Mouse (Mus musculus): ENCODE results near the gene Tnk1.
"Not testable (repeated sequence)": the region's sequence is repeated elsewhere in the genome, so short reads cannot be mapped to it uniquely, and the experiment has no call there.

Gene Tnk1

DNA sequence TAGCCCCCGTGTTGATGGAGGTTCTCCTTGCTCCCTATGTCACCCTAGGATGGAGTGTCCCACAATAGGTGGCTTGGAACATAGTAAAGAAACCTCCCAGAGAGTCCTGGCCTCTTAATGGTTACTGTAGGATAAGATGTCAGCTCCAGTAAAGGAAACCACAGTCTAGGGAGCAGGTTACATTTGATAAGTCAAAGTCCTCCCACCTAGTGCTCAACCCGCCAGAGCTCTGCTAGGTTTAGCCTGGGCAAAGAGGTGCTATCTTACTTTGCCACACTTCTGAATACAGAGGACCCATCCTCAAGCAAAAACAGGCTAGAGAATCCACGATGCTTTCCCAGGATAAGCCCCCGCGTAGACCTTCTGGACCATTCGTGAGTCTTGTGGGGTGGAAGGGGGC lies 20.4 kb upstream of the Tnk1 start:
- DNase-seq (ENCODE audit: low spot score), result no peak

DNA sequence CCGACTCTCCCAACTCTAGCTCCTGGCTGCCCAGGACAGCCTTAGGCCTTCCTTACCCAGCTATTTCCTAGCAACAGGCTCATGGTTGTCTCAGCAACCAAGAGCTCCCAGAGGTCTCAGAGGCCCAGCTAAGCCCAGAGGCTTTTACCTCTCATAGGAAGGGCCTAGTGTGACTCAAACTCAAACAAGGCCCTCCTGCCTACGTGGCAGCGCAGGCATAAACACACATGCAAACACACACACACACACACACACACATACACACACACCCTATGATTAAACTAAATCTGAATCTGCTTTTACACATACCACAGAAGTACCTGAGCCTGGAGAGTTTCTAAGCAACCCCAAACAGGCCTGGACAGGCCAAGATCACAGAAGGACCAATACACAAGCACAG lies 19.9 kb upstream of the Tnk1 start:
- no peak for DNase-seq (ENCODE audit: low spot score)

DNA sequence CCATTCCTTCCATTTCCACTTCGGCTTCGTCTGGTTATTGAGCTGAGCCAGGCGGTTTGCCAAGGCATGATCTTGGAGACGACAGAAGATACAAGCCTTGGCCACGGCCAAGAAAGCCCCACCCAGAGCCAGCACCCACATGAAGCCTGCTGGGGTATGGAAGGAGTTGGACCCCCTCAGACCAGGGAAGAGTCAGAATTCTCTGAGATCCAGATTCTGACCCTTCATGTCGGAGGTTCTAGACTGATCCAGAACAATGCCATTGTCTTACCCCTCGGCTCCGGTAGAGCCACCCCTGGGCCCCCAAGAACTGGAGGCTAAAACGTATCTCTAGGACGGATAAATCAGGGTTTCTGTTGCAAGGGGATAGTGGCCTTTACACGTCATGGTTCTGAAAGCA lies 19.3 kb upstream of the Tnk1 start, which contains the start of gene Tmem95:
Gene Tmem95, minus strand, starts transcription at position 141 of the 400 bp plus-strand sequence.
- no peak for DNase-seq (ENCODE audit: low spot score)

DNA sequence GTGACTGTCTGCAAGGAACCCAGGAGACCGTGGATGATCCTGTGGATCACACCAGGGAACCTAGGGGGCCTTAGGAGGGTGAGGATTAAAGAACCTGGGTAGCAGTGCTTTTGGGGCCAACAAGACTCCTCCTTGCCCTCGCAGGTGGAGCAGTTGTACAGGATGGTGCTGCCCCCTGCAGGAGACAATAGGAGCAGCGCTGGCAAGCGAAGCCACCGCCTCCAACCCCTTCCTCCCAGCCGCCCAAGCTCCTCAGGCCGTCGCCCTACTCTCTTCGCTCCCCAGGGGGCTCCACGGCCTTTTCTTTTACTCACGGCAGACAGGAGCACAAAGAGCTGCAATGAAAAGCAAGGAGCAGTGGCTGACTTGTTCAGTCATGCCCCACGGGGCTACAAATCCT lies 18.3 kb upstream of the Tnk1 start:
- DNase-seq (ENCODE audit: low spot score), result peak; percentile 88

DNA sequence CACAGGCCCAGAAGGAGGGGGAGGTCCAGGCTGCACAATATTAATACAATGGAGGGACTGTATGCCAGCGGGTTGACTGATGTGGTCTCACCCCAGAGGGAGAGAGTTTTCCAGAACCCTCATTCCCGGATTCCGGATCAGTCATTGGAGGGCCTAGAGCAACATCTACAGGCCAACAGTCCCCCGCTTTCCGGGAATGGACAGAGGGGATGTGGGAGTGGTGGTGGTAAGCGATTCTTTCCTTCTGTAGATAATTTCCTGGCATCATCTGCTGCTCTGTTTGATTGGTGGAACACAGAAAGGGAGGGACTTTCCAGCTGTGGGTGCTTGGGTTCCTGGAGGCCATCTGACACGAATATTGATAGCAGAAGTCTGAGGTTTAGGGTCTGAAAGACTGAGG lies 17.7 kb upstream of the Tnk1 start:
- no peak for DNase-seq (ENCODE audit: low spot score)

DNA sequence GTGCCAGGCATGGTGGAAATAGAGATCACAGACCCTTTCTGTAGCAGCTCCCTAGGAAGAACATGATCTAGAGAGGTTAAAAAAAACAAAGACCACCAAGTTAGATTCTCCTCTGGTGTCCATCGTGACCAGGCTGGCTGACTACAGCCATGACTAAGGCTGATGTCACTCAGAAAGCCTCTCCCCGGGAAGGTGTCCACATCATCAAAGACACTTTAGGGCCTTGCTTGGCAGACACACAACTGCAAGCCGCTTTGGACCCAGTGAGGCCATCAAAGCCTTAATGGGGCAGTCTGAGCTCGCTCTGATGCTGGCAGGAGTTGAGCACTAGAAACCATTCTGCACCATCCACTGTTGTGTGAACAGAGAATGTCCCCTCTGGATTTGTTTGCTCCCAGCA lies 13.9 kb upstream of the Tnk1 start:
- DNase-seq (ENCODE audit: low spot score), result no peak

DNA sequence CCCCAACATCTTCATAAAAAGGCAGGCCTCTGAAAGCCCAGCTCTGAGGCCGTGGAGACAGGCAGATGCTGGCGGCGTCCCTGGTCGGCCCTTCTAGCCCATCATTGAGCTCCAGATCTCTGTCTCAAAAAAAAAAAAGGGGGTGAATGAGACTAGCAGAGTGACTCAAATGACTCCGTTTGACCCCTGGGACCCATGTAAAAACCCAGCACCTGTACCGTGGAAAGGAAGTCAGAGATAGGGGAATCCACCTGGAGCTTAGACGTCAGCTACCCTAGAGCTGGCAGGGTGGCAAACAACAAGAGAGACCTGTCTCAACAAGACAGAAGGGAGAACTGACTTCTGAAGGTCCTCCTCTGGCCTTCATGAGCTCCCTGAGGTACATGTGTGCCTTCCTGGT lies 13.3 kb upstream of the Tnk1 start:
- no peak for DNase-seq (ENCODE audit: low spot score)

DNA sequence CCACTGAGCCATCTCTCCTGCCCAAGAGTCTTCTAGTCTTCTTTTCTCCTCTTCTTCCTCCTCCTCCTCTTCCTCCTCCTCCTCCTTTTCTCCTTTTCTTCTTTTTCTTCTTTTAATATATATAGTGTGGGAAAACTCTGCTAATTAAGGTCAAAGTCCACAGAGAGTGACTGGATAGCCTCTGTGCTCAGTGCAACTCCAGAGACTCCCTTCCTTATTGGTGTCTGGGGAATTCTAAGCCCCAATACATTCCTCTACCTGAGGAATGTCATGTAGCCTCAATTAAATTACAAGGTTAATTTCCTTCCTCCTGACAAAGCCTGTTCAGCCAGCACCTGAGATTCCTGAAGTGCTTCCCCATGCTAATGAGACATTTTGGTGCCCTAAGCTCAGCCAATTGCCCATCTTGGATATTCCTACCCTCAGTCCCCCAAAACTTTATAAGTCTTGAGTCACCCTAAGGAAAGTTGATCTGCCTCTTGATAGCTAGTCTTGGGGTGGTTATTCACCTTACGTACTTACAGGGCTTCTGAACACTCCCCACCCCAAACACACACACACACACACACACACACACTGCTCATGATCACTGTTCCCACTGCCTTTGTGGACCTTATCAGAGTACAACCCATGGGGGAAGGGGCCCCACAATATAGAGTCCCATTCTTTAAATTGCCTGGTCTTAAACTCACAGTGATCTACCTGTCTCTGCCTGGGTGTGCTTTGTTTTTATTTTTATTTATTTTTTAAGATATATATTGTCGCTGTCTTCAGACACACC lies 11.9 kb upstream of the Tnk1 start:
- DNase-seq (ENCODE audit: low spot score), result no peak

DNA sequence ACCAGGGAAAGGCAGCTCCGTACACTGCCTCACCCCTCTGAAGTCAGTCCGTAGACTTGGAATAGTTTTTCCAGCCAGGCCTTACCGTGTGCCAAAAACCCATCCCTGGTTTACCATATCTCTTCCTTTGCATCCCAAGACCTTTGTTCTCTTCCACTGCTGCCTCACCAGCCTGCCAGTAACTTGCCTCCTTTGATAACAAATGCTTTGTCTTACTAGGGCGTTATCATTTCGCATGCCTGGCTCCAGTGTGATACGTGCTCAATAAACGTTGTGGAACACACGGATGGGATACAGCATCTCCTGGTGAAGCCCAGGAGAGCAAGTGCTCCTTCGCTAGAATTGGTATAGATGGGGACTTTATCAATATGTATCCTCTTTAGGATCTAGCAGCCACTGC lies 8.8 kb upstream of the Tnk1 start:
- no peak for DNase-seq (ENCODE audit: low spot score)

DNA sequence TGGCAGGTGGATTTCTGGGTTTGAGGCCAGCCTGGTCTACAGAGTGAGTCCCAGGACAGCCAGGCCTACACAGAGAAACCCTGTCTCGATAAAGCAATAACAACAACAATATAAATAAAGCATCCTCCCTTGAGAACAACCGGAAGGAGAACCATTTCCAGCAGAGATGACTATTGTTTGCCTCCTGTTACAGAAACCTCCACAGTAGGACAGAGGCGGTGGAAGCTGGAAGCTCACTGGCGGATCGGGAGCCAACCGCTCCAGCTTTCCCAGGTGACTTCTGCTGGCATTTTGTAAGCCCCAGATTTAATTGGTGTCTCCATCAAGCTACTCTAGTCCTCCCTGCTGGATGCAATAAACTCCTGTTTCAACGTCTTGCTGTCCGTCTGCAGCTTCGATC lies 7.0 kb upstream of the Tnk1 start:
- DNase-seq (ENCODE audit: low spot score), result no peak

DNA sequence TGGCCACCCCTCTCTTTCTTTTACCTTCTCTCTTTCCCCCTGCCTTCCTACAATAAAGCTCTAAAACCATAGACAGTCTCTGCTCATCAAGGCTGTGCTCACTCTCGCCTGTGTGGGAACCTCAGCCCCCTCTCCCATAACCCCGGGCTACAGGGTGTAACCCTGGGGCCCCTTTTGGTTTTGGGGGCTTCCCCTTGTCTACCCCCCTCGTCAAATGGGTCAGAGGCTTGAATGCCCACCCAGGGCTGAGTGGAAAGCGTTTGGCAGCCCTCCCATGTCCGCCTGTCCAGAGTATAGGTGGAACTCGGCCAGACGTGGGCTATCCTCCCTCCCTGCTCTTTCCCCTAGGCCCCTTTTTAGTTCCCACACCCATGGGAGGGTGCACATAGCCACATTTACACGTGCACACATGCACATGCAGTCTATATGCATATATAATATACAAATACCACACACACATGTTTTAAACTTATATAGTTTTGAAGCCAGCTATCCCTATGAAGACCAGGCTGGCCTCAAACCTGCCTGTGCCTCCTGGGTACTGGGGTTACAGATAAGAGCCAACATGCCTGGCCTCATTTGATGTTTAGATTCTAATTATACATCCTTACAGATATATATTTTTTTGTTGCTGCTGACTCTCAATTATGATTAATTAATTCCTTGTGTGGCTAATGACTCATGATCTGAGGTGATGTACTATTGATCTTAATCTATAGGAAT lies 5.8 kb upstream of the Tnk1 start:
- no peak for DNase-seq (ENCODE audit: low spot score)

DNA sequence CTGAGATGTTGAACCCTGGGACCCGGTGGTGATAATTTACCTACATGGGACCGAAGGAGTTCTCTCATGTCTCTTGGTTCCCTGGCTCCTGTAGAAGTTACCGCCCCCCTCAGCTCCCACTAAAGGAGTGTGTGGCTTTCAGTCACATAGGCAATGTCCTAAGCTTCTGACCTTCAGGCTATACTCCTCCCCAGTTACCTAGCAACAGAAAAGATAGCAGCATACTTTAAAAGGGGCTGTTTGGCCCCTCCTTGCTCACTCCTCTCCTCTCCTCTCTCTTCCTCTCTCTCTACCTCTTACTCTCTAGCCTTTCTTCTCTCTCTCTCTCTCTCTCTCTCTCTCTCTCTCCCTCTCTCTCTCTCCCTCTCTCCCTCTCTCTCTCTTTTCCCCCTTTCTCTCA lies 5.2 kb upstream of the Tnk1 start:
- DNase-seq (ENCODE audit: low spot score), result not testable (repeated sequence)

DNA sequence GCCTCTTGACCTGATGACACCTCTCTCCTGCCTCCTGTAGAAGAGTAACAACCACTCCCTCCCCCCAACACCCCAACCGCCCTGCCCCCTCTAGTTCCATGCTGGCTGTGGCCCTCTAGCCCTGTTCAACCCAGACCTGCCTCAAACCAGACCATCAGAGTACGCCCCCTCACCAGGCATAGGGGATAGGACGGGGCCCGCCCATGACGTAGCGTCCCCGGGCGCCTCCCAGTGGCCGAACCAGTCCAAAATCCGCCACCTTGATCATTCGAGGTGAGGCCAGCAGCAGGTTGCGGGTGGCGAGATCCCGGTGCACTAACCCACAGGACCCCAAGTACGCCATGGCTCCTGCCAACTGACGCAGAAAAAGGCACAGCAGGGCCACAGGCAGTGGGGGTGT lies 3.2 kb downstream of the Tnk1 start:
- peak; percentile 72 for DNase-seq (ENCODE audit: low spot score)

DNA sequence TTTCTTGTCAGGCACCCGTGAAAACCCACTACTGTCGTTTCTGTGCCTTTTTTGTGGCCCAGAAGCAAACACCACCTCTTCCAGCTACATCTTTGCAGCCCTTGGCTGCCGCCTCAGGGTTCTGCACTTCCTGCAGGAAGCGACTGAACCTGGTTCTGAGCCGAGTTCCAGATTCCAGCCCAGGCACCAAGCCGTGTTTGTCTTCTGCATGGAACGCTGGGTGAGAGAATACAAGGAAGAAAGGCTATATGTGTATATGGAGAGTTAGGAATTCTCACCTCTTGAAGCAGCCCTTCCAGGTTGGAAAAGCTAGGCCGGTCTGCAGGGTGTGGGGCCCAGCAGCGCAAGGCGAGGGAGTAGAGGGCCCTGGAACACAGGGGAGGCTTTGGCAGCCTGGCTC lies 3.9 kb downstream of the Tnk1 start:
- DNase-seq (ENCODE audit: low spot score), result no peak

DNA sequence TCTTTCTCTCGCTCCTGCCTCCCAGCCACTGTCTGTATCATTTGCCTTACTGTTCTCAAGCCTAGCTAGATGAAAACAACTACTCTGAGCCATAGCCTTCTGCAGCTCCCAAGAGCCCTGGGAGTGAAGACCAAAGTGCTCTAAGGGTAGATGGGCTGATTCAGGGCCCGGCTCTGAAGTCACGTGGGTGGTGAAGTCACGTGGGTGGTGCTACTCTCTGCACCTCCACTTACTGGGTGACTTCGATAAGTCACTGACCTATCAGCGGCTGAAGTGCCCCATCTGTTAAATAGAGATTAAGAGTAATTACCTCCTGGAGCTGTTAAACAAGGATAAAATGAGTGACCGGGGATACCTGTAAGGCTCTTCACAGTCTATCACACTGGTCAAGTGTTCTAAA lies 4.5 kb downstream of the Tnk1 start:
- DNase-seq (ENCODE audit: low spot score), result peak; percentile 24

DNA sequence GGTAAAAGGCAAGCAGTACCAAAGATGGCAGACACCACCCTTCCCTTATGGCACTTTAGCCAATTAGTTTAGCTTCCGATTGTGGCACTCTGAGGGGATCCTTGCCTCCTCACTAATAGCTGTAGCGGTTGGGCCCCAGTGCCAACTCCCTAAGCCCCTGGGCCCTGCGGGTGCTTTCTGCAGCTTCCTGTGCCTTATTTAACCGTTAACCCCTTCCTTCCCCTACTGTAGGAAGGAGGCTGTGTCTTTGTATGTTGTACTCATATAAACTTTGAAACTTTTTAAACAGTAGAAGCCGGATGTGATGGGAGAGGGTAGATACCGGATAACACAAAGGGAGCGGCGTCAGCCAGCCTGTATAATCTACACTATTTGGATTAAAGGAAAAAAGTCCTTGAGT lies 7.8 kb downstream of the Tnk1 start:
- no peak for DNase-seq (ENCODE audit: low spot score)

DNA sequence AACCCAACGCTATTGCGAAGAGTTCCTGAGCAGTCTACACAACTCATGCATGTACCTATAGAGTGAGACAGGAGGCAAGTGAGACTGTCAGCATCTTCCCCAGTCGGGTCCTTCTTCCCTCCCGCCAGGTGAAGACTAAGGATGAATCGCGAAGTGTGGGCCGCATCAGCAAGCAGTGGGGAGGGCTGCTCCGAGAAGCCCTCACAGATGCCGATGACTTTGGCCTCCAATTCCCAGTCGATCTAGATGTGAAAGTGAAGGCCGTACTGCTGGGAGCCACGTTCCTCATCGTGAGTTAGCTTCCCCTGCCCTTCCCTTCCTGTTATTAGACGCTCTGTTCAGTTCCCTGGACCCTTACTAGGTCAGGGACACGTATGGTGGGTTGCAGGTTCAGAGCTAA lies 8.6 kb downstream of the Tnk1 start:
- no peak for DNase-seq (ENCODE audit: low spot score)

DNA sequence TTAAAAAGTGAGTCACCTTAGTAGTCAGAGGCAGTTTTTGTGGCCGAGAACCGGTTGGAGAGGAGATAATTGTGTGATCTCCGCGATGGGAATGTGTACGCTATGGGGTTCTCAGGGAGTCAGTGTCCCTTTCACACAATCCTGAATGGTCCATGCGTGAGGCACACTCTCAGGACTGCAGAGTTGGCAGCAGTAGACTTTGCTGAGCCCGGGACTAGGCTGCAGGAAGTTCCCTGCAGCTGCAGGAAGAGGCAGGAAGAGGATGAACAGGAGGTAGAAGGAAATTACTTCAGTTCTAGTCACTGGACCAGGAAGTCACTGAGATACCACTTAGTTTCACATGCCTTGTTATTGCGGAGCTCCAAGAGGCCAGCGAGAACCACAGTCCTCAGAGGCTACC lies 9.4 kb downstream of the Tnk1 start:
- DNase-seq (ENCODE audit: low spot score), result no peak

DNA sequence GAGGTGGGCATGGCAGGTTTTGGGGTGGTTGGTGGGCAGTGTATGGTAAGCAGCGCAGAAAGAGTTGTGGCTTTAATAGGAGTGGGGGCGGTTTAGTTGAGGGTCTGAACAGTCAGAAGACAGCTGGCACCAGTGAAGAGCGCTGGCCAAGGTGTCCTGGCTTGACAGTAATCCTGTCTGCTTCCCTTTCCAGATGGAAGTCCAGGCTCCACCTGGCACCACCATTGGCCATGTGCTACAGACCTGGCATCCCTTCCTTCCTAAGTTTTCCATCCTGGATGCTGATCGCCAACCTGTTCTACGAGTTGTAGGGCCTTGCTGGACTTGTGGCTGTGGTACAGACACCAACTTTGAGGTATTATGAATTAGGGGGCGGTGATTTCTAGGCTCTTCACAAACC lies 10.5 kb downstream of the Tnk1 start:
- DNase-seq (ENCODE audit: low spot score), result no peak

DNA sequence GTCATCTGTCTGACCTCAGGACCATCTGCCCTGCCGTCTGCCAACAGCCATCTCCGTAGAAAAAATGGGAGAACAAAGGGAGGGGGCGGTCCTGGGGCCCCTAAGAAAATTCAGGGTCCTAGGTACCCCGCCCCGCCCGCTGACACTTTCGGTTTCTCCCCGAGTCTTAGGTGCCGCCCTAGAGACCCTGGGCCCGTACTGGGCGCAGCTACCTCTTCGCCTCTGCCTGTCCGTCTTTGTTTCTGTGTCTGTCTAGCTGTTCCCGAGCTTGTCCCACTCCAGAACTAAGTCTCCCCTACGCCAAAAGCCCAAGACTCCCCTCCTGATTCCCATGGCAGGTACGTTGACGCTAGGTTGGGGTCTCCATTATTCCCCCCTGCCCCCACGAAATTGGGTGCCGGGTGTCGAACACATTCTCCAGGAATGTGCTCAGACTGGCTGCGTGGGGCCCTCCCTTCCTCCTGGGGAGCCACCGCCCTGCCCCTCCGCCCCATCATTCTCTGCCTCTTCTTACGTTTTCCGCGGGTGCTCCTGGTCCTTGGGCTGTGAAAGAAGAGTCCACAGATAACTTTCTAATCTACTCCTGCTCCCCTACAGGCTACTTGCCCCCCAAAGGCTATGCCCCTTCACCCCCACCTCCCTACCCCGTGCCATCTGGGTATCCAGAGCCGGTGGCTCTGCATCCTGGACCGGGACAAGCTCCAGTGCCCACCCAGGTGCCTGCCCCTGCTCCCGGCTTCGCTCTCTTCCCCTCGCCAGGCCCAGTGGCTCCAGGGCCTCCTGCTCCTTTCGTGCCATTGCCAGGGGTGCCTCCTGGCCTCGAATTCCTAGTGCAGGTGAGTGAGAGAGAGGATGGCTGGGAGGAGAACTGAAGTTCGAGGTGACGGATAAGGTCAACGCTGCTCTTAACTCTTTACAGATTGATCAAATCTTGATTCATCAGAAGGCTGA lies 11.5 kb downstream of the Tnk1 start:
- peak; percentile 39 for DNase-seq (ENCODE audit: low spot score)

DNA sequence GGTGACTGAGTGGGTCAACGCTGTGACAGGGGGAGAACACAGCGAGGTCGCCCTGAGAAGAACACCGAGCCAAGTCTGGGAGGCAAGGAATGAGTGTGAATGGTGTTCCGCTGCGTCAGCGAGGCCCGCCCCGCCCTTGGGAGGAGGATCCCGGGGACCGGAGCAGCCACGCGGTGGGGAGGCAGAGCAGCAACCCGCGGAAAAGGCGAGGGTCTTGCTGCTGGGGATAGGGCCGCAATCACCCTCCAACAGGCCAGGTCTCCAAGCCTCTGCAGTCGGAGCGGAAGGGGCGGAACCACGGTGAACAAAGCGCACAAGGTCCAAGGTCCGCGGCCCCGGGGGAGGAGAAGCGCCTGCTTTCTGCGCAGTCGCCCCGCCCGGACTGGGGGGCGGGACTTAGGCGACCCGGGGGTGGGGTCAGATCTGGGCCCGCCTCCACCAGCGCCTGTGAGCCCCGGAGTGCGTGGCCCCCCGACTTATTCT lies 12.3 kb downstream of the Tnk1 start, which contains the start of gene Plscr3:
Gene Plscr3, plus strand, starts transcription at position 179 of the 483 bp plus-strand sequence.
- DNase-seq (ENCODE audit: low spot score), result peak; percentile 97

DNA sequence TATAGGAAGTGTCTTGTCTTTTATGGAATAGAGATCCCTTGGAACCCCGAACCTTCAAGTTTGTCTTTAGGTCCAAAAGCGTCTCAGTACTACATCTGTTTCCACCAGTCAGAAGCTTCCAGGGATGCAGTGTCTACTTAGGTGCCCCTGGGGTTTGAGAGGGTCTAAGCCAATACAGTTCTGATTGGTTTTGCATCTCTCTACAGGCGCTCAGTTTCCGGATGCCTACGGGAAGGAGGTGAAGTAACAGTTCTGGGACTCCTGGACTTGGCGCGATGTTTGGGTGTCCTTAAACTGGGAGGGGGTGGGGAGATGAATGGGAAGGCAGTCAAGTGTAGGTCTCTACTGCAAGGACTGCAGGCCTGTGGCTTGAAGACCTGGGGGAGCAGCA lies 19.8 kb downstream of the Tnk1 start:
- DNase-seq (ENCODE audit: low spot score), result no peak

Data from embryo, embryonic 10.5 days (tissue).